Mouse (Mus musculus): ENCODE measurements at regions not wholly inside any gene's neighbourhood (a gene's known extent, or its start where the extent isn't known, plus 50 kb on each side); places are given as distances from the start of the nearest gene placed in this dataset.

GRCm38 (mm10) chr15:96132636-96133035, 154.7 kb upstream of the Arid2 start:
- no peaks in the 10 kb centered on the region for H3K27me3 ChIP-seq (ENCODE audit: control insufficient read depth, insufficient read depth, low read length)
- no peak overlapping the region for H3K4me3 ChIP-seq (ENCODE audit: control insufficient read depth, insufficient read depth, low read length)
- no peaks in the 10 kb centered on the region for H3K36me3 ChIP-seq (ENCODE audit: control insufficient read depth, insufficient read depth, low read length)
- DNase-seq = no peak
- peaks cover 14% of the 10 kb centered on the region for H3K4me1 ChIP-seq (replicated peaks; ENCODE audit: control insufficient read depth, insufficient read depth, low read length)
- TF ChIP-seq POLR2A (IDR thresholded peaks at IDR 0.05; ENCODE audit: control insufficient read depth, extremely low read depth, insufficient read depth, low read length, poor library complexity) (no peak), CTCF (IDR thresholded peaks at IDR 0.05; ENCODE audit: borderline replicate concordance, control insufficient read depth, extremely low read depth, insufficient read depth, low read length, poor library complexity) (no peak)
- 81% methylated on average over 3 of the region's 3 CpGs for WGBS
- no peak overlapping the region; the same call in 1 of the 2 replicates for H3K27ac ChIP-seq (ENCODE audit: control insufficient read depth, insufficient read depth, low read length)

- Histone ChIP-seq H3K36me3 (ENCODE audit: control insufficient read depth, insufficient read depth, low read length) (no peaks in the 10 kb centered on the region), H3K27me3 (ENCODE audit: control insufficient read depth, insufficient read depth, low read length) (no peaks in the 10 kb centered on the region), H3K27ac (ENCODE audit: control insufficient read depth, insufficient read depth, low read length) (no peak overlapping the region), H3K4me3 (ENCODE audit: control insufficient read depth, insufficient read depth, low read length) (no peak overlapping the region), H3K4me1 (replicated peaks; ENCODE audit: control insufficient read depth, insufficient read depth, low read length) (peaks cover 14% of the 10 kb centered on the region)
- DNase-seq = no peak
- TF ChIP-seq CTCF (IDR thresholded peaks at IDR 0.05; ENCODE audit: borderline replicate concordance, control insufficient read depth, extremely low read depth, insufficient read depth, low read length, poor library complexity) (no peak), POLR2A (IDR thresholded peaks at IDR 0.05; ENCODE audit: control insufficient read depth, extremely low read depth, insufficient read depth, low read length, poor library complexity) (no peak)
- WGBS = 76% methylated on average over 13 of the region's 13 CpGs
Observed at GRCm38 (mm10) chr15:96135250-96135731, 152.0 kb upstream of the Arid2 start.

- no peak overlapping the region for H3K27ac ChIP-seq (ENCODE audit: control insufficient read depth, insufficient read depth, low read length)
- no peak overlapping the region for H3K4me3 ChIP-seq (ENCODE audit: control insufficient read depth, insufficient read depth, low read length)
- no peak for DNase-seq
- H3K27me3 ChIP-seq (ENCODE audit: control insufficient read depth, insufficient read depth, low read length) = no peaks in the 10 kb centered on the region
- H3K36me3 ChIP-seq (ENCODE audit: control insufficient read depth, insufficient read depth, low read length) = no peaks in the 10 kb centered on the region
- 74% methylated on average over 6 of the region's 6 CpGs for WGBS
- peaks cover 14% of the 10 kb centered on the region for H3K4me1 ChIP-seq (replicated peaks; ENCODE audit: control insufficient read depth, insufficient read depth, low read length)
- TF ChIP-seq POLR2A (IDR thresholded peaks at IDR 0.05; ENCODE audit: control insufficient read depth, extremely low read depth, insufficient read depth, low read length, poor library complexity) (no peak), CTCF (IDR thresholded peaks at IDR 0.05; ENCODE audit: borderline replicate concordance, control insufficient read depth, extremely low read depth, insufficient read depth, low read length, poor library complexity) (no peak)
Observed at GRCm38 (mm10) chr15:96135816-96136215, 151.5 kb upstream of the Arid2 start.

GRCm38 (mm10) chr15:96137534-96137933, 149.8 kb upstream of the Arid2 start:
- H3K4me1 ChIP-seq (replicated peaks; ENCODE audit: control insufficient read depth, insufficient read depth, low read length) = peaks cover 3% of the 10 kb centered on the region; the same call in 1 of the 2 replicates
- DNase-seq = no peak
- no peaks in the 10 kb centered on the region for H3K36me3 ChIP-seq (ENCODE audit: control insufficient read depth, insufficient read depth, low read length)
- no peaks in the 10 kb centered on the region for H3K27me3 ChIP-seq (ENCODE audit: control insufficient read depth, insufficient read depth, low read length)
- TF ChIP-seq POLR2A (IDR thresholded peaks at IDR 0.05; ENCODE audit: control insufficient read depth, extremely low read depth, insufficient read depth, low read length, poor library complexity) (no peak), CTCF (IDR thresholded peaks at IDR 0.05; ENCODE audit: borderline replicate concordance, control insufficient read depth, extremely low read depth, insufficient read depth, low read length, poor library complexity) (no peak)
- WGBS = 94% methylated on average over 17 of the region's 17 CpGs
- H3K4me3 ChIP-seq (ENCODE audit: control insufficient read depth, insufficient read depth, low read length) = no peak overlapping the region
- no peak overlapping the region for H3K27ac ChIP-seq (ENCODE audit: control insufficient read depth, insufficient read depth, low read length)

- Histone ChIP-seq H3K36me3 (ENCODE audit: control insufficient read depth, insufficient read depth, low read length) (no peaks in the 10 kb centered on the region), H3K27ac (ENCODE audit: control insufficient read depth, insufficient read depth, low read length) (no peak overlapping the region), H3K4me1 (replicated peaks; ENCODE audit: control insufficient read depth, insufficient read depth, low read length) (0 out of 2 replicates have a peak, but pooled peaks cover 3% of the 10 kb centered on the region), H3K4me3 (ENCODE audit: control insufficient read depth, insufficient read depth, low read length) (no peak overlapping the region), H3K27me3 (ENCODE audit: control insufficient read depth, insufficient read depth, low read length) (no peaks in the 10 kb centered on the region)
- 98% methylated on average over 3 of the region's 3 CpGs for WGBS
- no peak for DNase-seq
- TF ChIP-seq POLR2A (IDR thresholded peaks at IDR 0.05; ENCODE audit: control insufficient read depth, extremely low read depth, insufficient read depth, low read length, poor library complexity) (no peak), CTCF (IDR thresholded peaks at IDR 0.05; ENCODE audit: borderline replicate concordance, control insufficient read depth, extremely low read depth, insufficient read depth, low read length, poor library complexity) (no peak)
Observed at GRCm38 (mm10) chr15:96137945-96138344, 149.4 kb upstream of the Arid2 start.

GRCm38 (mm10) chr15:96153489-96153888, 133.8 kb upstream of the Arid2 start:
- Histone ChIP-seq H3K4me3 (ENCODE audit: control insufficient read depth, insufficient read depth, low read length) (no peak overlapping the region), H3K27me3 (ENCODE audit: control insufficient read depth, insufficient read depth, low read length) (no peaks in the 10 kb centered on the region), H3K36me3 (ENCODE audit: control insufficient read depth, insufficient read depth, low read length) (no peaks in the 10 kb centered on the region), H3K4me1 (replicated peaks; ENCODE audit: control insufficient read depth, insufficient read depth, low read length) (no peaks in the 10 kb centered on the region), H3K27ac (ENCODE audit: control insufficient read depth, insufficient read depth, low read length) (no peak overlapping the region)
- no peak for TF ChIP-seq POLR2A (IDR thresholded peaks at IDR 0.05; ENCODE audit: control insufficient read depth, extremely low read depth, insufficient read depth, low read length, poor library complexity)
- TF ChIP-seq CTCF (IDR thresholded peaks at IDR 0.05; ENCODE audit: borderline replicate concordance, control insufficient read depth, extremely low read depth, insufficient read depth, low read length, poor library complexity) = no peak
- DNase-seq = no peak
- WGBS = 95% methylated on average over 6 of the region's 6 CpGs

GRCm38 (mm10) chr15:96158321-96158720, 129.0 kb upstream of the Arid2 start:
- 94% methylated on average over 4 of the region's 4 CpGs for WGBS

More at GRCm38 (mm10) chr15:96158321-96158720, 129.0 kb upstream of the Arid2 start:
- no peak for TF ChIP-seq POLR2A (IDR thresholded peaks at IDR 0.05; ENCODE audit: control insufficient read depth, extremely low read depth, insufficient read depth, low read length, poor library complexity)
- no peak for TF ChIP-seq CTCF (IDR thresholded peaks at IDR 0.05; ENCODE audit: borderline replicate concordance, control insufficient read depth, extremely low read depth, insufficient read depth, low read length, poor library complexity)
- no peak overlapping the region for H3K27ac ChIP-seq (ENCODE audit: control insufficient read depth, insufficient read depth, low read length)
- no peaks in the 10 kb centered on the region for H3K4me1 ChIP-seq (replicated peaks; ENCODE audit: control insufficient read depth, insufficient read depth, low read length)
- H3K36me3 ChIP-seq (ENCODE audit: control insufficient read depth, insufficient read depth, low read length) = no peaks in the 10 kb centered on the region
- H3K4me3 ChIP-seq (ENCODE audit: control insufficient read depth, insufficient read depth, low read length) = no peak overlapping the region
- DNase-seq = no peak
- H3K27me3 ChIP-seq (ENCODE audit: control insufficient read depth, insufficient read depth, low read length) = no peaks in the 10 kb centered on the region
